Comparison of ENCODE assay signal across 17 mouse cellular contexts in genomic region chr2:71526595-71527322, GRCm38 (mm10). TPM values are rescaled to one million over a fixed set of nuclear protein-coding genes. Genes with fewer than 3 reads are reported as not detected.
DNase-seq lines count a peak whose midpoint lies in the region; ATAC-seq and TF ChIP-seq lines count a peak whose summit lies in the region.
"Had no signal": no experiment of that assay in that cellular context is flagged by ENCODE, and none has a peak within 500 bp of the region (broad histone marks: within the 10 kb centered on the region; RNA-seq: fewer than 3 reads in every experiment).

No protein-coding gene starts in this region.

- peak overlapping the region; percentile 4; the same call in 1 of the 2 replicates for H3K4me2 ChIP-seq in midbrain, embryonic 13.5 days (replicated peaks)
- peak overlapping the region; percentile 30; the same call in 1 of the 2 replicates for H3K4me2 ChIP-seq in embryonic facial prominence, embryonic 13.5 days
- H3K4me2 ChIP-seq in forebrain, embryonic 14.5 days (ENCODE audit: low read length) = peak overlapping the region; percentile 75
- H3K4me2 ChIP-seq in stomach, embryonic 14.5 days (replicated peaks; ENCODE audit: low read depth, low read length) = no peak overlapping the region
- H3K4me2 ChIP-seq: neural tube, embryonic 13.5 days had no signal

- H3K9ac ChIP-seq in midbrain, embryonic 13.5 days (replicated peaks) = no peak overlapping the region
- no peak overlapping the region for H3K9ac ChIP-seq in embryonic facial prominence, embryonic 13.5 days
- peak overlapping the region; percentile 59 for H3K9ac ChIP-seq in forebrain, embryonic 14.5 days (ENCODE audit: low read length)
- H3K9ac ChIP-seq in stomach, embryonic 14.5 days (replicated peaks; ENCODE audit: low read depth, low read length) = no peak overlapping the region
- H3K9ac ChIP-seq: liver, postnatal 0 days; neural tube, embryonic 13.5 days had no signal

- intact Hi-C loops in heart, postnatal 25 days (cut with DNase I) = no loop called here

- no peak for ATAC-seq in midbrain, embryonic 13.5 days
- no peak for ATAC-seq in embryonic facial prominence, embryonic 13.5 days (ENCODE audit: insufficient number of reproducible peaks, insufficient read depth, low FRiP score, low TSS enrichment, low read depth)
- ATAC-seq in forebrain, embryonic 14.5 days = no peak
- no peak for ATAC-seq in stomach, embryonic 14.5 days (ENCODE audit: insufficient number of reproducible peaks, insufficient read depth, low FRiP score, low read depth)
- ATAC-seq: CD4-positive, CD25-positive, alpha-beta regulatory T cell, adult 4 months; liver, postnatal 0 days had no signal

- no peak for TF ChIP-seq CTCF in cerebellum, adult 2 months (IDR thresholded peaks at IDR 0.05; ENCODE audit: borderline replicate concordance, insufficient read depth, low read depth, low read length)

- H3K27me3 ChIP-seq in midbrain, embryonic 13.5 days = peaks cover 97% of the 10 kb centered on the region
- peaks cover 100% of the 10 kb centered on the region for H3K27me3 ChIP-seq in midbrain, embryonic 10.5 days (ENCODE audit: low read depth, poor library complexity, severe bottlenecking)
- H3K27me3 ChIP-seq in embryonic facial prominence, embryonic 13.5 days = peaks cover 94% of the 10 kb centered on the region
- H3K27me3 ChIP-seq in forebrain, embryonic 14.5 days (replicated peaks; ENCODE audit: control insufficient read depth, insufficient read depth, low read length) = peaks cover 64% of the 10 kb centered on the region
- peaks cover 70% of the 10 kb centered on the region for H3K27me3 ChIP-seq in stomach, embryonic 14.5 days (ENCODE audit: control insufficient read depth, insufficient read depth, low read length)
- peaks cover 7% of the 10 kb centered on the region; the same call in 1 of the 2 replicates for H3K27me3 ChIP-seq in cerebellum, adult 2 months (ENCODE audit: control insufficient read depth, insufficient read depth, low read length)

- H3K27ac ChIP-seq in midbrain, embryonic 13.5 days = 0 out of 2 replicates have a peak overlapping the region, but pooled peaks have one; percentile 53
- no peak overlapping the region for H3K27ac ChIP-seq in midbrain, embryonic 10.5 days (replicated peaks)
- no peak overlapping the region for H3K27ac ChIP-seq in embryonic facial prominence, embryonic 13.5 days
- peak overlapping the region; percentile 87 for H3K27ac ChIP-seq in forebrain, embryonic 14.5 days (ENCODE audit: low read depth, low read length)
- no peak overlapping the region for H3K27ac ChIP-seq in stomach, embryonic 14.5 days (ENCODE audit: low read length)
- H3K27ac ChIP-seq in cerebellum, adult 2 months (ENCODE audit: insufficient read depth, low read length) = no peak overlapping the region
- H3K27ac ChIP-seq: neural tube, embryonic 13.5 days had no signal

- H3K4me1 ChIP-seq in midbrain, embryonic 13.5 days (replicated peaks) = peaks cover 19% of the 10 kb centered on the region
- peaks cover 29% of the 10 kb centered on the region for H3K4me1 ChIP-seq in midbrain, embryonic 10.5 days
- peaks cover 23% of the 10 kb centered on the region for H3K4me1 ChIP-seq in embryonic facial prominence, embryonic 13.5 days
- H3K4me1 ChIP-seq in forebrain, embryonic 14.5 days (ENCODE audit: control insufficient read depth, insufficient read depth, low read length) = peaks cover 15% of the 10 kb centered on the region; the same call in 1 of the 2 replicates
- peaks cover 4% of the 10 kb centered on the region; the same call in 1 of the 2 replicates for H3K4me1 ChIP-seq in stomach, embryonic 14.5 days (ENCODE audit: control insufficient read depth, insufficient read depth, low read length)
- 0 out of 2 replicates have a peak, but pooled peaks cover 2% of the 10 kb centered on the region for H3K4me1 ChIP-seq in cerebellum, adult 2 months (ENCODE audit: control insufficient read depth, insufficient read depth, low read length)

- H3K36me3 ChIP-seq in midbrain, embryonic 13.5 days = no peaks in the 10 kb centered on the region
- H3K36me3 ChIP-seq in midbrain, embryonic 10.5 days = no peaks in the 10 kb centered on the region
- H3K36me3 ChIP-seq in embryonic facial prominence, embryonic 13.5 days = no peaks in the 10 kb centered on the region
- no peaks in the 10 kb centered on the region for H3K36me3 ChIP-seq in forebrain, embryonic 14.5 days (ENCODE audit: control insufficient read depth, insufficient read depth, low read length)
- H3K36me3 ChIP-seq in stomach, embryonic 14.5 days (ENCODE audit: control insufficient read depth, insufficient read depth, low read length) = no peaks in the 10 kb centered on the region
- H3K36me3 ChIP-seq: neural tube, embryonic 13.5 days had no signal

- no peaks in the 10 kb centered on the region for H3K9me3 ChIP-seq in midbrain, embryonic 13.5 days
- H3K9me3 ChIP-seq in midbrain, embryonic 10.5 days (replicated peaks) = no peaks in the 10 kb centered on the region
- H3K9me3 ChIP-seq in embryonic facial prominence, embryonic 13.5 days = no peaks in the 10 kb centered on the region
- H3K9me3 ChIP-seq in forebrain, embryonic 14.5 days (replicated peaks; ENCODE audit: control insufficient read depth, low read length) = no peaks in the 10 kb centered on the region
- H3K9me3 ChIP-seq in stomach, embryonic 14.5 days (ENCODE audit: control insufficient read depth, low read depth, low read length) = no peaks in the 10 kb centered on the region
- H3K9me3 ChIP-seq: G1E; neural tube, embryonic 13.5 days had no signal

- DNase-seq in midbrain, embryonic 10.5 days (ENCODE audit: low spot score) = no peak
- no peak for DNase-seq in forebrain, embryonic 14.5 days (ENCODE audit: low spot score)
- no peak for DNase-seq in cerebellum, adult 2 months
- DNase-seq in spleen, postnatal 36 days (ENCODE audit: low spot score in 2 of 2) = no peak
- DNase-seq in heart, postnatal 25 days (ENCODE audit: low spot score) = no peak
- DNase-seq: gastrocnemius, postnatal 14 days; kidney, adult 8-10 months; liver; liver, postnatal 0 days had no signal

- TF ChIP-seq POLR2A in cerebellum, adult 2 months (IDR thresholded peaks at IDR 0.05; ENCODE audit: borderline replicate concordance, insufficient read depth, low read length) = no peak

- WGBS in midbrain, embryonic 13.5 days = 6% methylated on average over 10 of the region's 10 CpGs
- WGBS in midbrain, embryonic 10.5 days = 5% methylated on average over 10 of the region's 10 CpGs
- 7% methylated on average over 10 of the region's 10 CpGs for WGBS in embryonic facial prominence, embryonic 13.5 days
- WGBS in forebrain, embryonic 14.5 days = 10% methylated on average over 10 of the region's 10 CpGs
- 2% methylated on average over 10 of the region's 10 CpGs for WGBS in stomach, embryonic 14.5 days
- WGBS in cerebellum, adult 2 months = 6% methylated on average over 10 of the region's 10 CpGs

- peak overlapping the region; percentile 7; the same call in 1 of the 2 replicates for H3K4me3 ChIP-seq in midbrain, embryonic 13.5 days (replicated peaks)
- H3K4me3 ChIP-seq in midbrain, embryonic 10.5 days = no peak overlapping the region
- H3K4me3 ChIP-seq in embryonic facial prominence, embryonic 13.5 days = peak overlapping the region; percentile 11
- H3K4me3 ChIP-seq in forebrain, embryonic 14.5 days (ENCODE audit: low read depth, low read length) = peak overlapping the region; percentile 52
- H3K4me3 ChIP-seq in stomach, embryonic 14.5 days (ENCODE audit: low read depth, low read length) = peak overlapping the region; percentile 11; the same call in 1 of the 2 replicates
- H3K4me3 ChIP-seq in cerebellum, adult 2 months (replicated peaks; ENCODE audit: insufficient read depth, low read depth, low read length) = no peak overlapping the region
- H3K4me3 ChIP-seq: neural tube, embryonic 13.5 days had no signal

RNA-seq across cellular contexts. Expression of gene Dlx1, which starts 1.2 kb away (rescaled TPM):
- polyA plus RNA-seq in midbrain, embryonic 13.5 days (2015; fragmentation: Nextera tagmentation; extraction: Ambion mirVana) = 53.6 and 56.4 TPM in 2 replicates
- 12.2 and 22.4 TPM in 2 replicates for polyA plus RNA-seq in midbrain, embryonic 10.5 days (2016; fragmentation: Nextera tagmentation; extraction: Ambion mirVana)
- 15.1 and 18.3 TPM in 2 replicates for polyA plus RNA-seq in embryonic facial prominence, embryonic 13.5 days (2015; fragmentation: Nextera tagmentation; extraction: Ambion mirVana)
- polyA plus RNA-seq in forebrain, embryonic 14.5 days (2014; fragmentation: Nextera tagmentation; extraction: Ambion mirVana) = 155 and 176 TPM in 2 replicates
- polyA plus RNA-seq in stomach, embryonic 14.5 days (2014; fragmentation: Nextera tagmentation; extraction: Ambion mirVana) = 10.8 and 11.3 TPM in 2 replicates
- polyA plus RNA-seq in cerebellum, adult 2 months (2012; rRNA removed) = 0.14 and 0.20 TPM in 2 replicates
- total RNA-seq in heart, postnatal 25 days (2021) = under 1 TPM; 0.14 to 0.99 TPM
- total RNA-seq: monocyte, adult 5-6 weeks had no signal
- polyA plus RNA-seq: CD4-positive, CD25-positive, alpha-beta regulatory T cell, adult 4 months; heart, postnatal 0 days had no signal

RNA-seq across cellular contexts. Expression of gene Dlx2, which starts 19.8 kb away (rescaled TPM):
- 10.5 and 14.6 TPM in 2 replicates for polyA plus RNA-seq in midbrain, embryonic 13.5 days (2015; fragmentation: Nextera tagmentation; extraction: Ambion mirVana)
- polyA plus RNA-seq in midbrain, embryonic 10.5 days (2016; fragmentation: Nextera tagmentation; extraction: Ambion mirVana) = 6.2 and 9.2 TPM in 2 replicates
- 7.8 and 10.0 TPM in 2 replicates for polyA plus RNA-seq in embryonic facial prominence, embryonic 13.5 days (2015; fragmentation: Nextera tagmentation; extraction: Ambion mirVana)
- 44.8 and 51.2 TPM in 2 replicates for polyA plus RNA-seq in forebrain, embryonic 14.5 days (2014; fragmentation: Nextera tagmentation; extraction: Ambion mirVana)
- polyA plus RNA-seq in stomach, embryonic 14.5 days (2014; fragmentation: Nextera tagmentation; extraction: Ambion mirVana) = 6.4 and 6.9 TPM in 2 replicates
- not detected in 2 replicates for polyA plus RNA-seq in cerebellum, adult 2 months (2012; rRNA removed)
- total RNA-seq in heart, postnatal 25 days (2021) = not detected
- total RNA-seq: G1E; monocyte, adult 5-6 weeks had no signal
- polyA plus RNA-seq: CD4-positive, CD25-positive, alpha-beta regulatory T cell, adult 4 months; G1E; heart, postnatal 0 days; liver, postnatal 0 days had no signal

Comparison
In these comparisons a context has a peak if more than half of its experiments do, and no peak if none do; other contexts are left out.
1. H3K27ac ChIP-seq: peak in midbrain, embryonic 13.5 days (single experiment) and forebrain, embryonic 14.5 days (single experiment); none in midbrain, embryonic 10.5 days (single experiment), embryonic facial prominence, embryonic 13.5 days (single experiment), stomach, embryonic 14.5 days (single experiment) and cerebellum, adult 2 months (single experiment).
2. H3K4me3 ChIP-seq: peak in midbrain, embryonic 13.5 days (single experiment), embryonic facial prominence, embryonic 13.5 days (single experiment), forebrain, embryonic 14.5 days (single experiment) and stomach, embryonic 14.5 days (single experiment); none in midbrain, embryonic 10.5 days (single experiment) and cerebellum, adult 2 months (single experiment).